Mouse (Mus musculus) G1E (cell line): Measurements from ENCODE around the gene Ppp1r18.

Experiments used
- CTCF ChIP-seq: IDR thresholded peaks from 2 replicates; pipeline ENCODE4 v1.5.1; 2012; ENCODE audit warnings: low read depth, low read length, inconsistent platforms, mixed read lengths
- GATA1 ChIP-seq: IDR thresholded peaks from 2 replicates; pipeline ENCODE4 v1.6.1; 2012; ENCODE audit warnings: borderline replicate concordance, low read length, inconsistent platforms, mixed read lengths
- GATA2 ChIP-seq: IDR thresholded peaks from 2 replicates; pipeline ENCODE4 v1.6.1; 2012; ENCODE audit warnings: low read depth, low read length, inconsistent platforms, borderline replicate concordance
- POLR2AphosphoS5 ChIP-seq: IDR thresholded peaks from 2 replicates; pipeline ENCODE4 v1.6.1; 2012; ENCODE audit warnings: low read depth, low read length, inconsistent platforms; ENCODE audit not compliant: insufficient replicate concordance
- TAL1 ChIP-seq: conservative IDR thresholded peaks from 2 replicates; pipeline ENCODE4 v1.6.1; 2012; ENCODE audit warnings: low read depth, low read length, inconsistent platforms, mixed read lengths

- no peak for TF ChIP-seq CTCF
- TF ChIP-seq POLR2AphosphoS5, result no peak
- no peak for TF ChIP-seq GATA1
- no peak for TF ChIP-seq TAL1
- TF ChIP-seq GATA2, result no peak
Observed at GRCm38 (mm10) chr17:35915538-35916296, 50.3 kb downstream of the Ppp1r18 start.
